Mouse (Mus musculus): ENCODE measurements around the gene Enox2.

Gene Enox2

GRCm38 (mm10) chrX:48985653-48986052, 302.4 kb downstream of the Enox2 start:
- DNase-seq, result no peak

GRCm38 (mm10) chrX:48984451-48984850, 303.6 kb downstream of the Enox2 start:
- no peak for DNase-seq
